Mouse (Mus musculus) naive thymus-derived CD4-positive, alpha-beta T cell, adult 2 months (primary cell): ENCODE data around the gene Cdh8.
"Not testable (repeated sequence)": the region's sequence is repeated elsewhere in the genome, so short reads cannot be mapped to it uniquely, and the experiment has no call there.

ENCODE experiments used
- DNase-seq: peaks from one replicate; pipeline ENCODE4 v3.0.0-alpha.2; 2011; ENCODE audit warnings: low read depth

Gene Cdh8

GRCm38 (mm10) chr8:99280375-99280774 is 135.9 kb downstream of the Cdh8 start:
- no peak for DNase-seq

- no peak for DNase-seq
Observed at GRCm38 (mm10) chr8:99267133-99267532, 149.1 kb downstream of the Cdh8 start.

GRCm38 (mm10) chr8:99234372-99234771 is 181.9 kb downstream of the Cdh8 start:
- DNase-seq, result no peak

- no peak for DNase-seq
Observed at GRCm38 (mm10) chr8:99223697-99224096, 192.6 kb downstream of the Cdh8 start.

- DNase-seq, result no peak
Observed at GRCm38 (mm10) chr8:99205194-99205593, 211.1 kb downstream of the Cdh8 start.

GRCm38 (mm10) chr8:99190643-99191042 is 225.6 kb downstream of the Cdh8 start:
- no peak for DNase-seq

GRCm38 (mm10) chr8:99186879-99187278 is 229.4 kb downstream of the Cdh8 start:
- DNase-seq, result no peak

- no peak for DNase-seq
Observed at GRCm38 (mm10) chr8:99184186-99184585, 232.1 kb downstream of the Cdh8 start.

- no peak for DNase-seq
Observed at GRCm38 (mm10) chr8:99166966-99167365, 249.3 kb downstream of the Cdh8 start.

- no peak for DNase-seq
Observed at GRCm38 (mm10) chr8:99161633-99162032, 254.6 kb downstream of the Cdh8 start.

GRCm38 (mm10) chr8:99145436-99145835 is 270.8 kb downstream of the Cdh8 start:
- no peak for DNase-seq

GRCm38 (mm10) chr8:99144761-99145160 is 271.5 kb downstream of the Cdh8 start:
- DNase-seq, result not testable (repeated sequence)

- no peak for DNase-seq
Observed at GRCm38 (mm10) chr8:99098453-99098852, 317.8 kb downstream of the Cdh8 start.

- DNase-seq, result no peak
Observed at GRCm38 (mm10) chr8:99051344-99051743, 364.9 kb downstream of the Cdh8 start.

- no peak for DNase-seq
Observed at GRCm38 (mm10) chr8:99048664-99049363, 367.5 kb downstream of the Cdh8 start.

- no peak for DNase-seq
Observed at GRCm38 (mm10) chr8:99040423-99040822, 375.8 kb downstream of the Cdh8 start.

- no peak for DNase-seq
Observed at GRCm38 (mm10) chr8:99031060-99031459, 385.2 kb downstream of the Cdh8 start.
